Mouse (Mus musculus) brown adipose tissue, adult 24 weeks (tissue): ENCODE results near the gene Ttc19. TPM values are rescaled to one million over a fixed set of nuclear protein-coding genes. Genes with fewer than 3 reads are reported as not detected.
"Not testable (repeated sequence)": the region's sequence is repeated elsewhere in the genome, so short reads cannot be mapped to it uniquely, and the experiment has no call there.

Source experiments
- H3K27ac ChIP-seq: fragments of 200-500 bp; replicated peaks from 2 replicates; pipeline ENCODE4 v1.5.1; 2012; ENCODE audit warnings: low read depth, mild to moderate bottlenecking, low read length
- H3K4me1 ChIP-seq: fragments of 200-500 bp; 2 replicates; pipeline ENCODE4 v1.6.1; 2012; ENCODE audit warnings: low read length, mixed read lengths; ENCODE audit not compliant: control insufficient read depth, insufficient read depth, insufficient read length
- H3K4me3 ChIP-seq: fragments of 200-500 bp; 2 replicates; pipeline ENCODE4 v1.5.1; 2012; ENCODE audit warnings: low read depth, mild to moderate bottlenecking, low read length, moderate library complexity; ENCODE audit not compliant: insufficient read depth
- polyA plus RNA-seq: library from polyadenylated mRNA; stranded (reverse); fragments of >200 nt; gene quantifications from 2 replicates; pipeline ENCODE4 v1.2.4, GENCODE M21; 2012; ENCODE audit not compliant: missing spikeins, insufficient read depth, insufficient read length

Gene Ttc19
- polyA plus RNA-seq, 1 experiment: 37.8 TPM

GRCm38 (mm10) chr11:62266466-62267214 is 14.6 kb upstream of the Ttc19 start:
- H3K4me1 ChIP-seq: no peaks in the 10 kb centered on the region
- H3K27ac ChIP-seq: no peak overlapping the region
- no peak overlapping the region for H3K4me3 ChIP-seq

GRCm38 (mm10) chr11:62268381-62268780 is 12.9 kb upstream of the Ttc19 start:
- no peaks in the 10 kb centered on the region for H3K4me1 ChIP-seq
- no peak overlapping the region for H3K27ac ChIP-seq
- no peak overlapping the region for H3K4me3 ChIP-seq

GRCm38 (mm10) chr11:62269097-62269496 is 12.2 kb upstream of the Ttc19 start:
- Histone ChIP-seq H3K27ac (no peak overlapping the region), H3K4me1 (no peaks in the 10 kb centered on the region), H3K4me3 (no peak overlapping the region)

GRCm38 (mm10) chr11:62270851-62271250 is 10.4 kb upstream of the Ttc19 start:
- no peak overlapping the region for H3K4me3 ChIP-seq
- H3K27ac ChIP-seq: no peak overlapping the region
- no peaks in the 10 kb centered on the region for H3K4me1 ChIP-seq

GRCm38 (mm10) chr11:62277086-62277485 is 4.2 kb upstream of the Ttc19 start:
- Histone ChIP-seq H3K27ac (no peak overlapping the region), H3K4me1 (no peaks in the 10 kb centered on the region)

GRCm38 (mm10) chr11:62278027-62278426 is 3.2 kb upstream of the Ttc19 start:
- Histone ChIP-seq H3K4me3 (no peak overlapping the region), H3K4me1 (no peaks in the 10 kb centered on the region), H3K27ac (no peak overlapping the region)

More at GRCm38 (mm10) chr11:62277086-62277485, 4.2 kb upstream of the Ttc19 start:
- no peak overlapping the region for H3K4me3 ChIP-seq

GRCm38 (mm10) chr11:62281601-62281997 is 326 bp downstream of the Ttc19 start:
- peak overlapping the region; percentile 82 for H3K27ac ChIP-seq
- H3K4me1 ChIP-seq: no peaks in the 10 kb centered on the region
- peak overlapping the region; percentile 96 for H3K4me3 ChIP-seq

- not testable (repeated sequence) for H3K4me3 ChIP-seq, H3K4me1 ChIP-seq, H3K27ac ChIP-seq
Observed at GRCm38 (mm10) chr11:62284020-62284419, 2.7 kb downstream of the Ttc19 start.

GRCm38 (mm10) chr11:62285020-62285419 is 3.7 kb downstream of the Ttc19 start:
- Histone ChIP-seq H3K4me1 (no peaks in the 10 kb centered on the region), H3K27ac (no peak overlapping the region), H3K4me3 (no peak overlapping the region)

GRCm38 (mm10) chr11:62287700-62288099 is 6.4 kb downstream of the Ttc19 start:
- Histone ChIP-seq H3K4me3 (no peak overlapping the region), H3K4me1 (no peaks in the 10 kb centered on the region), H3K27ac (no peak overlapping the region)

- no peak overlapping the region for H3K4me3 ChIP-seq
- H3K4me1 ChIP-seq: no peaks in the 10 kb centered on the region
- no peak overlapping the region for H3K27ac ChIP-seq
Observed at GRCm38 (mm10) chr11:62294121-62294520, 12.8 kb downstream of the Ttc19 start.

- Histone ChIP-seq H3K4me3 (no peak overlapping the region), H3K27ac (no peak overlapping the region), H3K4me1 (no peaks in the 10 kb centered on the region)
Observed at GRCm38 (mm10) chr11:62298883-62299282, 17.6 kb downstream of the Ttc19 start.

GRCm38 (mm10) chr11:62305866-62306265 is 24.6 kb downstream of the Ttc19 start:
- peak overlapping the region; percentile 67 for H3K27ac ChIP-seq
- no peaks in the 10 kb centered on the region for H3K4me1 ChIP-seq
- H3K4me3 ChIP-seq: no peak overlapping the region

GRCm38 (mm10) chr11:62309296-62309695 is 28.0 kb downstream of the Ttc19 start:
- H3K27ac ChIP-seq: no peak overlapping the region
- no peaks in the 10 kb centered on the region for H3K4me1 ChIP-seq
- H3K4me3 ChIP-seq: no peak overlapping the region

GRCm38 (mm10) chr11:62314984-62315383 is 33.7 kb downstream of the Ttc19 start:
- Histone ChIP-seq H3K4me3 (no peak overlapping the region), H3K27ac (no peak overlapping the region), H3K4me1 (no peaks in the 10 kb centered on the region)

- Histone ChIP-seq H3K4me3 (no peak overlapping the region), H3K4me1 (no peaks in the 10 kb centered on the region), H3K27ac (no peak overlapping the region)
Observed at GRCm38 (mm10) chr11:62317746-62318145, 36.5 kb downstream of the Ttc19 start.
